Mouse (Mus musculus) lung, adult 2 months (tissue): Measurements from ENCODE around the gene Adamts17.

Source experiments
- CTCF ChIP-seq: fragments of 200-500 bp; IDR thresholded peaks from 2 replicates; pipeline ENCODE4 v1.5.1; 2011; ENCODE audit warnings: mild to moderate bottlenecking, low read length, control low read depth; ENCODE audit not compliant: insufficient read depth
- POLR2A ChIP-seq: fragments of 200-500 bp; IDR thresholded peaks from 2 replicates; pipeline ENCODE4 v1.6.1; 2011; ENCODE audit warnings: low read depth, mild to moderate bottlenecking, control low read depth, low read length, borderline replicate concordance; ENCODE audit errors: extremely low read depth

DNA sequence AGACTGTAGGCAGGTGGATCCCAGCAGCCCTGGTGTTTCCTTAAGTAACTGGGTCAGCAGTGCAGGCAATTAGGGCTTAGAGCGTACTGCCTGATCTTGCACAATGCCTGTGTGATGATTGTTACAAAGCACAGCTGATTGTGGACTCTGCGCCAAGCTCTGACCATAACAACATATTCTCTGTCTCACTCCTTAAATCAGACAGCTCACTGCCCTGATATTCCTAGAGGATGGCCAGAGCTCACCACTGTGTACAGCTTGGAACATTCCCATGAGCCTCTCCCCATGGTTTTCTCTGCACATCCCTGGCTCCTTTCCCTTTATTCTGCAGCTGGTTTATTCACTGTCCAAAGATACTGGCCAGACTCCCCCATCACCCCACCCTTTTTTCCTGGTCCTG, 194.8 kb downstream of the Adamts17 start:
- TF ChIP-seq CTCF = no peak
- TF ChIP-seq POLR2A = no peak
